Mouse (Mus musculus) spleen, adult 10 weeks (tissue): ENCODE results near the gene Cyp2c66. TPM values are rescaled to one million over a fixed set of nuclear protein-coding genes. Genes with fewer than 3 reads are reported as not detected.

Source experiments
- polyA plus RNA-seq: library from polyadenylated mRNA; stranded (reverse); fragments of 350-450 nt; fragmentation: Illumina TruSeq; extraction: RNeasy Lipid Tissue Mini Kit (QIAGEN cat#74804); gene quantifications from one replicate; pipeline ENCODE4 v1.2.3, GENCODE M21; 2015; ENCODE audit warnings: low replicate concordance; ENCODE audit not compliant: insufficient read depth

Cyp2c66 gene
- not detected for polyA plus RNA-seq

DNA sequence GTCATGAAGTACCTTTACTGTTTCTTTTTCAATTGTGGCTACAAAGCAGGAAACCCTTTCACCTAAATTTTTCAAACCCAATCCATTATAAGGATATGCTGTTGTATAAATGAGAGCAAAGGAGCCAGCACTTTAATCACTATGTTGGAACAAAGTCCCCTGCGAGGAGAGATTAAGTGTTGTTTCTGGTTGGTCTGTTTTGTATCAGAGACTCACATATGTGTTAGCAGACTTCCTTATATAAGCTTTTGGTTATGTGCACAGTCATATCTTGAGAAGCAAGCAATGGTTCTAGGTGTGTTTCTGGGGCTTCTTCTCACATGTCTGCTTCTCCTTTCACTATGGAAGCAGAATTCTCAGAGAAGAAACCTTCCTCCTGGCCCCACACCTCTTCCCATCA is at the start of gene Cyp2c66:
TSS of gene Cyp2c66 (plus strand) at position 255 of the 400 bp plus-strand sequence.

Other genes with a start within 250 kb of the Cyp2c66 start
- 25.0 TPM for gene Hells, start 183.0 kb upstream of the Cyp2c66 start, polyA plus RNA-seq
- not detected for gene Cyp2c55, start 106.9 kb upstream of the Cyp2c66 start, polyA plus RNA-seq
- gene Cyp2c65, start 52.9 kb upstream of the Cyp2c66 start, polyA plus RNA-seq = not detected
- not detected for gene Cyp2c29, start 155.5 kb downstream of the Cyp2c66 start, polyA plus RNA-seq